Comparison of ENCODE assay signal across 25 mouse cellular contexts in the genomic region with DNA sequence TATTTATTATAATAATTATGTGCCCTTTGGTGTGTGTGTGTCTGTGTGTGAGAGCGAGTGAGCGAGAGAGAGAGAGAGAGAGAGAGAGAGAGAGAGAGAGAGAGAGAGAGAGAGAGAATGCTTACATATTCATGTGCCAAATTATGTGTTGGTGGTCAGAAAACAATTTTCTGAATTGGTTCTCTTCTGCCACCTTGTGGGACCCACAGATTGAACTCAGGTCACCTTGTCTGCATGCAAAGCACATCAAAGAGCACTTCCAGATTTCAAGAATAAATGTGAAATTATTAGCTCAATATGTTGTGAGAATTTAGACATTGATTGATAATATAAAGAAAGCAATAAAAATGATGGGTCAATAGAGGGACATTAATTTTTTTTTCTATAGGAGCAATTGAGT.
A peak's percentile ranks its signal among the peaks of the same experiment; 100 is the strongest.
DNase-seq lines count a peak whose midpoint lies in the region; ATAC-seq and TF ChIP-seq lines count a peak whose summit lies in the region.
"Had no signal": no experiment of that assay in that cellular context is flagged by ENCODE, and none has a peak within 500 bp of the region (broad histone marks: within the 10 kb centered on the region; RNA-seq: fewer than 3 reads in every experiment).

No protein-coding gene starts in this region.

- no peak overlapping the region for H3K9ac ChIP-seq in hindbrain, postnatal 0 days (replicated peaks; ENCODE audit: low read length)
- H3K9ac ChIP-seq in heart, adult 2 months (ENCODE audit: low read depth, low read length): no peak overlapping the region
- no peak overlapping the region for H3K9ac ChIP-seq in stomach, postnatal 0 days (ENCODE audit: low read length)
- H3K9ac ChIP-seq: embryonic facial prominence, embryonic 15.5 days; hindbrain, embryonic 15.5 days; intestine, embryonic 15.5 days; liver, embryonic 15.5 days; lung, embryonic 15.5 days; midbrain, embryonic 13.5 days; neural tube, embryonic 12.5 days had no signal

- no peak for ATAC-seq in hindbrain, postnatal 0 days
- ATAC-seq in stomach, postnatal 0 days (ENCODE audit: low FRiP score, low TSS enrichment): no peak
- ATAC-seq: forebrain, embryonic 14.5 days; intestine, embryonic 15.5 days; midbrain, embryonic 13.5 days had no signal

- TF ChIP-seq POLR2A in heart, adult 2 months (IDR thresholded peaks at IDR 0.05; ENCODE audit: insufficient read depth, low read depth, low read length): no peak

- no peak overlapping the region for H3K4me2 ChIP-seq in hindbrain, postnatal 0 days (ENCODE audit: low read depth, low read length)
- H3K4me2 ChIP-seq in stomach, postnatal 0 days (replicated peaks; ENCODE audit: low read depth): no peak overlapping the region
- H3K4me2 ChIP-seq: embryonic facial prominence, embryonic 15.5 days; hindbrain, embryonic 15.5 days; intestine, embryonic 15.5 days; liver, embryonic 15.5 days; lung, embryonic 15.5 days; midbrain, embryonic 13.5 days; neural tube, embryonic 12.5 days had no signal

- no peak overlapping the region for H3K4me3 ChIP-seq in hindbrain, postnatal 0 days (ENCODE audit: low read length)
- no peak overlapping the region for H3K4me3 ChIP-seq in hindbrain, embryonic 10.5 days
- no peak overlapping the region for H3K4me3 ChIP-seq in layer of hippocampus, adult 2 months
- H3K4me3 ChIP-seq in heart, adult 2 months: no peak overlapping the region
- H3K4me3 ChIP-seq in stomach, postnatal 0 days (ENCODE audit: low read depth, low read length): no peak overlapping the region
- H3K4me3 ChIP-seq: embryonic facial prominence, embryonic 15.5 days; gastrocnemius, adult 2 months; hindbrain, embryonic 15.5 days; intestine, embryonic 15.5 days; limb, embryonic 10.5 days; liver, embryonic 15.5 days; lung, embryonic 15.5 days; megakaryocyte, embryonic 14.5 days; midbrain, embryonic 13.5 days; neural tube, embryonic 12.5 days had no signal

- 93% methylated on average over 2 of the region's 2 CpGs for WGBS in hindbrain, postnatal 0 days
- 87% methylated on average over 2 of the region's 2 CpGs for WGBS in hindbrain, embryonic 10.5 days
- WGBS in heart, adult 2 months: 57% methylated on average over 2 of the region's 2 CpGs
- WGBS in stomach, postnatal 0 days: 82% methylated on average over 2 of the region's 2 CpGs

- no peaks in the 10 kb centered on the region for H3K4me1 ChIP-seq in hindbrain, postnatal 0 days (ENCODE audit: insufficient read depth, low read length)
- no peaks in the 10 kb centered on the region for H3K4me1 ChIP-seq in hindbrain, embryonic 10.5 days (replicated peaks)
- H3K4me1 ChIP-seq in heart, adult 2 months (ENCODE audit: control insufficient read depth, insufficient read depth, low read length): no peaks in the 10 kb centered on the region
- H3K4me1 ChIP-seq in stomach, postnatal 0 days (replicated peaks; ENCODE audit: control insufficient read depth, insufficient read depth): no peaks in the 10 kb centered on the region
- H3K4me1 ChIP-seq: embryonic facial prominence, embryonic 15.5 days; hindbrain, embryonic 15.5 days; intestine, embryonic 15.5 days; limb, embryonic 10.5 days; liver, embryonic 15.5 days; lung, embryonic 15.5 days; megakaryocyte, embryonic 14.5 days; midbrain, embryonic 13.5 days; neural tube, embryonic 12.5 days had no signal

- H3K27me3 ChIP-seq in hindbrain, postnatal 0 days (ENCODE audit: insufficient read depth, low read length): no peaks in the 10 kb centered on the region
- H3K27me3 ChIP-seq in hindbrain, embryonic 10.5 days (ENCODE audit: insufficient read depth, poor library complexity, severe bottlenecking): no peaks in the 10 kb centered on the region
- H3K27me3 ChIP-seq in heart, adult 2 months (ENCODE audit: control insufficient read depth, insufficient read depth, low read length): no peaks in the 10 kb centered on the region
- no peaks in the 10 kb centered on the region for H3K27me3 ChIP-seq in stomach, postnatal 0 days (ENCODE audit: control insufficient read depth, insufficient read depth, low read length)
- H3K27me3 ChIP-seq: embryonic facial prominence, embryonic 15.5 days; hindbrain, embryonic 15.5 days; intestine, embryonic 15.5 days; liver, embryonic 15.5 days; lung, embryonic 15.5 days; megakaryocyte, embryonic 14.5 days; midbrain, embryonic 13.5 days; neural tube, embryonic 12.5 days had no signal

- no peak for TF ChIP-seq EP300 in heart, adult 2 months (IDR thresholded peaks at IDR 0.05; ENCODE audit: insufficient read depth, low read depth, low read length)
- TF ChIP-seq EP300 in stomach, postnatal 0 days (optimal IDR thresholded peaks at IDR 0.05): no peak

- intact Hi-C loops in heart, adult 2 months (cut with DNase I): no loop called here

- H3K79me2 ChIP-seq in heart, adult 2 months (replicated peaks; ENCODE audit: control insufficient read depth, insufficient read depth, low read length): no peaks in the 10 kb centered on the region

- peak; percentile 8; the same call in 1 of the 2 replicates for TF ChIP-seq CTCF in hindbrain, postnatal 0 days (IDR thresholded peaks at IDR 0.05; ENCODE audit: low read depth)
- peak; percentile 20; the same call in 1 of the 2 replicates for TF ChIP-seq CTCF in layer of hippocampus, adult 2 months (conservative IDR thresholded peaks at IDR 0.05)
- no peak for TF ChIP-seq CTCF in heart, adult 2 months (IDR thresholded peaks at IDR 0.05)
- no peak for TF ChIP-seq CTCF in stomach, postnatal 0 days (IDR thresholded peaks at IDR 0.05; ENCODE audit: low read depth)

- H3K27ac ChIP-seq in hindbrain, postnatal 0 days: no peak overlapping the region
- no peak overlapping the region for H3K27ac ChIP-seq in hindbrain, embryonic 10.5 days
- no peak overlapping the region for H3K27ac ChIP-seq in layer of hippocampus, adult 2 months
- no peak overlapping the region for H3K27ac ChIP-seq in heart, adult 2 months
- H3K27ac ChIP-seq in stomach, postnatal 0 days (replicated peaks): no peak overlapping the region
- H3K27ac ChIP-seq: embryonic facial prominence, embryonic 15.5 days; gastrocnemius, adult 2 months; hindbrain, embryonic 15.5 days; intestine, embryonic 15.5 days; limb, embryonic 10.5 days; liver, embryonic 15.5 days; lung, embryonic 15.5 days; midbrain, embryonic 13.5 days; neural tube, embryonic 12.5 days had no signal

- DNase-seq in hindbrain, postnatal 0 days (ENCODE audit: low spot score): peak; percentile 15
- no peak for DNase-seq in hindbrain, embryonic 10.5 days (ENCODE audit: low spot score)
- DNase-seq in layer of hippocampus, adult 2 months (ENCODE audit: low spot score in 2 of 2): no peak
- DNase-seq in layer of hippocampus, postnatal 14 days (ENCODE audit: low spot score in 2 of 2): no peak
- peak; percentile 14 for DNase-seq in Muller cell, postnatal 12 days (ENCODE audit: inconsistent ontology term)
- no peak for DNase-seq in heart, adult 2 months
- DNase-seq in stomach, postnatal 0 days (ENCODE audit: low spot score): no peak
- DNase-seq: adrenal gland, postnatal 25 days; cerebellum, adult 11 months; cerebellum, postnatal 36 days; gastrocnemius, adult 2 months; heart, postnatal 4 days; liver; lung, postnatal 36 days; right cerebral cortex, adult 18-20 months had no signal

- no peaks in the 10 kb centered on the region for H3K9me3 ChIP-seq in hindbrain, postnatal 0 days (ENCODE audit: low read length)
- H3K9me3 ChIP-seq in hindbrain, embryonic 10.5 days: no peaks in the 10 kb centered on the region
- H3K9me3 ChIP-seq in stomach, postnatal 0 days (ENCODE audit: control insufficient read depth, low read length): no peaks in the 10 kb centered on the region
- H3K9me3 ChIP-seq: embryonic facial prominence, embryonic 15.5 days; hindbrain, embryonic 15.5 days; intestine, embryonic 15.5 days; limb, embryonic 10.5 days; liver, embryonic 15.5 days; lung, embryonic 15.5 days; megakaryocyte, embryonic 14.5 days; midbrain, embryonic 13.5 days; neural tube, embryonic 12.5 days had no signal

- no peaks in the 10 kb centered on the region for H3K36me3 ChIP-seq in hindbrain, postnatal 0 days (ENCODE audit: insufficient read depth, low read length)
- no peaks in the 10 kb centered on the region for H3K36me3 ChIP-seq in hindbrain, embryonic 10.5 days
- H3K36me3 ChIP-seq in heart, adult 2 months (ENCODE audit: control insufficient read depth, insufficient read depth, low read length): no peaks in the 10 kb centered on the region
- H3K36me3 ChIP-seq in stomach, postnatal 0 days (ENCODE audit: control insufficient read depth, insufficient read depth, low read length): no peaks in the 10 kb centered on the region
- H3K36me3 ChIP-seq: embryonic facial prominence, embryonic 15.5 days; hindbrain, embryonic 15.5 days; intestine, embryonic 15.5 days; limb, embryonic 10.5 days; liver, embryonic 15.5 days; lung, embryonic 15.5 days; midbrain, embryonic 13.5 days; neural tube, embryonic 12.5 days had no signal

Comparison
In these comparisons a context has a peak if more than half of its experiments do, and no peak if none do; other contexts are left out.
1. DNase-seq: peak in hindbrain, postnatal 0 days (single experiment) and Muller cell, postnatal 12 days (single experiment); none in hindbrain, embryonic 10.5 days (single experiment), layer of hippocampus, adult 2 months (0 of 2), layer of hippocampus, postnatal 14 days (0 of 2), heart, adult 2 months (0 of 2) and stomach, postnatal 0 days (single experiment).
2. CTCF ChIP-seq: peak in hindbrain, postnatal 0 days (single experiment) and layer of hippocampus, adult 2 months (single experiment); none in heart, adult 2 months (single experiment) and stomach, postnatal 0 days (single experiment).